Mouse (Mus musculus): ENCODE results near the gene Maged1. TPM values are rescaled to one million over a fixed set of nuclear protein-coding genes. Genes with fewer than 3 reads are reported as not detected.

Maged1 gene
- polyA plus RNA-seq, 1 experiment from 2014 or later, result 1,073 TPM

Other genes with a start within 250 kb of the Maged1 start
- gene Fam90a1b, start 175.4 kb downstream of the Maged1 start, polyA plus RNA-seq (2015; fragmentation: Nextera tagmentation; extraction: Ambion mirVana), result 0.09 and 0.10 TPM in 2 replicates
- 121 and 122 TPM in 2 replicates for gene Apoo, start 175.0 kb downstream of the Maged1 start, polyA plus RNA-seq (2015; fragmentation: Nextera tagmentation; extraction: Ambion mirVana)
- 28.0 and 29.3 TPM in 2 replicates for gene Gspt2, start 93.9 kb upstream of the Maged1 start, polyA plus RNA-seq (2015; fragmentation: Nextera tagmentation; extraction: Ambion mirVana)
- gene Zxdb, start 182.4 kb upstream of the Maged1 start, polyA plus RNA-seq (2015; fragmentation: Nextera tagmentation; extraction: Ambion mirVana), result 1.4 and 1.6 TPM in 2 replicates

All from midbrain, embryonic 16.5 days (tissue).